In genomic region chr17:5551136-5551535, GRCm38 (mm10) we compare ENCODE assay signal across 26 mouse cellular contexts.
"Had no signal": no experiment of that assay in that cellular context is flagged by ENCODE, and none has a peak within 500 bp of the region (broad histone marks: within the 10 kb centered on the region; RNA-seq: fewer than 3 reads in every experiment).

No protein-coding gene starts in this region.

- ATAC-seq: forebrain, postnatal 0 days; hindbrain, embryonic 16.5 days; inflammation-experienced regulatory T-cells, adult 6 months; intestine, embryonic 15.5 days; intestine, postnatal 0 days; liver, postnatal 0 days had no signal

- H3K27ac ChIP-seq: heart, adult 2 months; heart, embryonic 13.5 days; heart, embryonic 15.5 days; hindbrain, embryonic 14.5 days; intestine, embryonic 15.5 days; limb, embryonic 10.5 days; limb, embryonic 12.5 days; liver, embryonic 13.5 days; liver, embryonic 15.5 days had no signal

- H3K4me1 ChIP-seq: heart, embryonic 13.5 days; heart, embryonic 15.5 days; limb, embryonic 10.5 days; limb, embryonic 12.5 days had no signal

- H3K4me3 ChIP-seq: heart, adult 2 months; heart, embryonic 13.5 days; heart, embryonic 15.5 days; intestine, embryonic 15.5 days; limb, embryonic 10.5 days; limb, embryonic 12.5 days; liver, embryonic 13.5 days; liver, embryonic 15.5 days had no signal

- DNase-seq: gastrocnemius, postnatal 14 days; gastrocnemius, postnatal 36 days; heart, adult 11 months; heart, adult 2 months; heart, postnatal 36 days; kidney, adult 18-20 months; kidney, adult 8-10 months; kidney, postnatal 10 days; kidney, postnatal 25 days; kidney, postnatal 4 days; liver; liver, embryonic 13.5 days; liver, postnatal 0 days had no signal

- H3K27me3 ChIP-seq: heart, embryonic 13.5 days; heart, embryonic 15.5 days; intestine, embryonic 15.5 days; limb, embryonic 12.5 days; liver, embryonic 13.5 days; liver, embryonic 15.5 days had no signal

- H3K36me3 ChIP-seq: heart, embryonic 13.5 days; heart, embryonic 15.5 days; intestine, embryonic 15.5 days; limb, embryonic 10.5 days; limb, embryonic 12.5 days; liver, embryonic 13.5 days; liver, embryonic 15.5 days had no signal

- H3K9me3 ChIP-seq: heart, embryonic 13.5 days; heart, embryonic 15.5 days; intestine, embryonic 15.5 days; limb, embryonic 10.5 days; limb, embryonic 12.5 days; liver, embryonic 13.5 days; liver, embryonic 15.5 days had no signal

- H3K4me2 ChIP-seq: heart, embryonic 11.5 days; heart, embryonic 13.5 days; heart, embryonic 15.5 days; hindbrain, embryonic 14.5 days; intestine, embryonic 15.5 days; limb, embryonic 12.5 days; liver, embryonic 11.5 days; liver, embryonic 13.5 days; liver, embryonic 15.5 days had no signal

- H3K9ac ChIP-seq: forebrain, postnatal 0 days; heart, embryonic 13.5 days; heart, embryonic 15.5 days; hindbrain, embryonic 14.5 days; intestine, embryonic 15.5 days; limb, embryonic 12.5 days; liver, embryonic 13.5 days; liver, embryonic 15.5 days; liver, postnatal 0 days had no signal
